Mouse (Mus musculus): ENCODE results near the gene Dpf2.

GRCm38 (mm10) chr19:5921715-5922114, 8.9 kb upstream of the Dpf2 start:
- no peak for TF ChIP-seq CTCF (IDR thresholded peaks at IDR 0.05; ENCODE audit: borderline replicate concordance, extremely low read depth, insufficient read depth, insufficient read length)
- no peak for TF ChIP-seq POLR2A (IDR thresholded peaks at IDR 0.05; ENCODE audit: borderline replicate concordance, extremely low read depth, insufficient read depth, insufficient read length, poor library complexity, severe bottlenecking)
